Mouse (Mus musculus): ENCODE measurements at regions not wholly inside any gene's neighbourhood (a gene's known extent, or its start where the extent isn't known, plus 50 kb on each side); places are given as distances from the start of the nearest gene placed in this dataset.

DNA sequence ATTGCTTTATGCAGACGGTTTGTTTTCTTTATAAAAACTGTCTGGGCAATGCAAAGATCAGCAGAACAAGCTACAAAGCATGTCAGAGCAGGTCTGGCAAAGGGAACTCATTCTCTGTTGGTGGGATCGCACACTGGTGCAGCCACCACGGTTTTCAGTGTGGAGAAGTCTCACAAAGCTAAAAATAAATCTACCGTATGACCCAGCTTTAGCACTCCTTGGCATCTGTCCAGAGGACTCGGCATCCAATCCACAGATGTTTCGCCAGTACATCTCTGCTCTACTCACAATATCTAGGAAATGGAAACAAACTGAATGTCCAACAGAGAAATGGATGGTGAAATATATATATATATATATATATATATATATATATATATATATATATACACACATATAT is 69.4 kb upstream of the Tbc1d5 start:
- Histone ChIP-seq H3K9ac (ENCODE audit: low read depth, low read length) (no peak overlapping the region), H3K27ac (ENCODE audit: low read length) (no peak overlapping the region), H3K4me2 (ENCODE audit: low read depth, low read length) (no peak overlapping the region), H3K4me1 (ENCODE audit: control insufficient read depth, low read depth, low read length) (no peaks in the 10 kb centered on the region), H3K4me3 (ENCODE audit: low read depth, low read length) (no peak overlapping the region), H3K36me3 (ENCODE audit: control insufficient read depth, insufficient read depth) (no peaks in the 10 kb centered on the region), H3K27me3 (ENCODE audit: control insufficient read depth, insufficient read depth, low read depth, low read length) (no peaks in the 10 kb centered on the region), H3K9me3 (replicated peaks; ENCODE audit: control insufficient read depth, low read length) (no peaks in the 10 kb centered on the region)
- WGBS (ENCODE audit: insufficient replicate concordance) = 47% methylated on average over 6 of the region's 6 CpGs
- ATAC-seq (ENCODE audit: low read depth) = no peak

GRCm38 (mm10) chr17:51246038-51246437 is 66.9 kb upstream of the Tbc1d5 start:
- ATAC-seq (ENCODE audit: low read depth) = no peak
- Histone ChIP-seq H3K27me3 (ENCODE audit: control insufficient read depth, insufficient read depth, low read depth, low read length) (no peaks in the 10 kb centered on the region), H3K36me3 (ENCODE audit: control insufficient read depth, insufficient read depth) (no peaks in the 10 kb centered on the region), H3K9ac (ENCODE audit: low read depth, low read length) (no peak overlapping the region), H3K4me1 (ENCODE audit: control insufficient read depth, low read depth, low read length) (no peaks in the 10 kb centered on the region), H3K27ac (ENCODE audit: low read length) (no peak overlapping the region), H3K4me2 (ENCODE audit: low read depth, low read length) (no peak overlapping the region), H3K4me3 (ENCODE audit: low read depth, low read length) (no peak overlapping the region), H3K9me3 (replicated peaks; ENCODE audit: control insufficient read depth, low read length) (no peaks in the 10 kb centered on the region)
- 64% methylated on average over 3 of the region's 3 CpGs for WGBS (ENCODE audit: insufficient replicate concordance)

- H3K27ac ChIP-seq (ENCODE audit: low read length) = no peak overlapping the region
- H3K9ac ChIP-seq (ENCODE audit: low read depth, low read length) = no peak overlapping the region
- no peaks in the 10 kb centered on the region for H3K4me1 ChIP-seq (ENCODE audit: control insufficient read depth, low read depth, low read length)
- H3K4me3 ChIP-seq (ENCODE audit: low read depth, low read length) = no peak overlapping the region
- no peaks in the 10 kb centered on the region for H3K36me3 ChIP-seq (ENCODE audit: control insufficient read depth, insufficient read depth)
- 36% methylated on average over 5 of the region's 5 CpGs for WGBS (ENCODE audit: insufficient replicate concordance)
- no peaks in the 10 kb centered on the region for H3K27me3 ChIP-seq (ENCODE audit: control insufficient read depth, insufficient read depth, low read depth, low read length)
- no peak for ATAC-seq (ENCODE audit: low read depth)
- H3K9me3 ChIP-seq (replicated peaks; ENCODE audit: control insufficient read depth, low read length) = no peaks in the 10 kb centered on the region
- no peak overlapping the region for H3K4me2 ChIP-seq (ENCODE audit: low read depth, low read length)
These were observed 61.3 kb upstream of the Tbc1d5 start for GRCm38 (mm10) chr17:51240360-51240993.

GRCm38 (mm10) chr17:51239465-51239864 is 60.3 kb upstream of the Tbc1d5 start:
- no peak for ATAC-seq (ENCODE audit: low read depth)
- H3K27ac ChIP-seq (ENCODE audit: low read length) = no peak overlapping the region
- H3K9ac ChIP-seq (ENCODE audit: low read depth, low read length) = no peak overlapping the region
- no peaks in the 10 kb centered on the region for H3K9me3 ChIP-seq (replicated peaks; ENCODE audit: control insufficient read depth, low read length)
- no peak overlapping the region for H3K4me2 ChIP-seq (ENCODE audit: low read depth, low read length)
- H3K27me3 ChIP-seq (ENCODE audit: control insufficient read depth, insufficient read depth, low read depth, low read length) = no peaks in the 10 kb centered on the region
- no peaks in the 10 kb centered on the region for H3K4me1 ChIP-seq (ENCODE audit: control insufficient read depth, low read depth, low read length)
- no peaks in the 10 kb centered on the region for H3K36me3 ChIP-seq (ENCODE audit: control insufficient read depth, insufficient read depth)
- 20% methylated on average over 3 of the region's 3 CpGs for WGBS (ENCODE audit: insufficient replicate concordance)
- no peak overlapping the region for H3K4me3 ChIP-seq (ENCODE audit: low read depth, low read length)

Data from liver, embryonic 16.5 days (tissue).